Mouse (Mus musculus) thymus, adult 2 months (tissue): ENCODE data around the gene 1700010I14Rik.

Source experiments
- CTCF ChIP-seq: fragments of 200-500 bp; IDR thresholded peaks from 2 replicates; pipeline ENCODE4 v1.5.1; 2012; ENCODE audit warnings: mild to moderate bottlenecking, control low read depth, low read length, moderate library complexity, borderline replicate concordance; ENCODE audit not compliant: control insufficient read depth, poor library complexity, insufficient read depth; ENCODE audit errors: extremely low read depth
- POLR2A ChIP-seq: fragments of 200-500 bp; IDR thresholded peaks from 2 replicates; pipeline ENCODE4 v1.6.1; 2012; ENCODE audit warnings: mild to moderate bottlenecking, low read length, control low read depth, moderate library complexity; ENCODE audit not compliant: control insufficient read depth, poor library complexity, insufficient read depth; ENCODE audit errors: extremely low read depth

DNA sequence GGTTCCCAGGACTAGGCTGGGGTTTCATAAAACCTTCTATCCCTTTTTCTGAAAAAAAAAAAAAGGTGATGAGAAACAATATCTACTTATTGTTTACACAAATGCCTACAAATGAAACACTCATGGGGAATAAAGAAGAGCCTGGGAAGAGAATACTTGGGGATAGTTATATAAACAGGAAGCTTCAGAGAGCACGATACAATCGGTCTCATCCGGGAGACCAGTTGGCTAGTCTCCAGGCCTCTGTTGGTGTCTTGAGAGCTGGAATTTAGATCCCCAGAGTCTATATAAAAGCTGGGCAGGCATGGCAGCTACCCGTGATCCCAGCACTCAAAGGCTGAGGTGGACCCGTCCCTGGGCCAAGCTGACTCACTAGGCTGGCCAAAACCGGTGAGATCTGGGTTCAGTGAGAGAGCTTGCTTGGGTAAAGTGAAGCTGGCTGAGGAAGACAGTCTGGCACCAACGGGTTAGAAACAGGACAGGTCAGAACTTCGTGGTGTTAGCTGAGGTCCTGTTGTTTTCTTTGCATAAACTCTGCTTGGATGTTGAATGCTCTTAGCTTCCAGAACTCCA, 71.3 kb downstream of the 1700010I14Rik start:
- TF ChIP-seq CTCF: no peak
- TF ChIP-seq POLR2A: no peak
